Mouse (Mus musculus) Muller cell, postnatal 12 days (primary cell): ENCODE measurements around the gene Sgsm3.

ENCODE experiments used
- DNase-seq: peaks from one replicate; pipeline ENCODE4 v3.0.0-alpha.2; 2015; ENCODE audit errors: inconsistent ontology term

Sgsm3 gene

GRCm38 (mm10) chr15:81026901-81027300, 49.3 kb downstream of the Sgsm3 start:
- no peak for DNase-seq

GRCm38 (mm10) chr15:81027378-81028173, 50.0 kb downstream of the Sgsm3 start:
- peak; percentile 87 for DNase-seq

- DNase-seq = no peak
Measured at GRCm38 (mm10) chr15:81030891-81031425, 53.4 kb downstream of the Sgsm3 start.

GRCm38 (mm10) chr15:81031611-81032010, 54.0 kb downstream of the Sgsm3 start:
- no peak for DNase-seq

GRCm38 (mm10) chr15:81032941-81033629, 55.5 kb downstream of the Sgsm3 start:
- DNase-seq = peak; percentile 91

- DNase-seq = no peak
Measured at GRCm38 (mm10) chr15:81034119-81034518, 56.6 kb downstream of the Sgsm3 start.

GRCm38 (mm10) chr15:81035417-81036162, 58.0 kb downstream of the Sgsm3 start:
- no peak for DNase-seq

- DNase-seq = no peak
Measured at GRCm38 (mm10) chr15:81038419-81038818, 60.9 kb downstream of the Sgsm3 start.

GRCm38 (mm10) chr15:81041767-81042166, 64.2 kb downstream of the Sgsm3 start:
- no peak for DNase-seq

GRCm38 (mm10) chr15:81042276-81042931, 64.8 kb downstream of the Sgsm3 start:
- DNase-seq = no peak

- no peak for DNase-seq
Measured at GRCm38 (mm10) chr15:81044446-81044845, 66.9 kb downstream of the Sgsm3 start.

GRCm38 (mm10) chr15:81045336-81045735, 67.8 kb downstream of the Sgsm3 start:
- DNase-seq = no peak

GRCm38 (mm10) chr15:81046061-81046460, 68.5 kb downstream of the Sgsm3 start:
- DNase-seq = no peak

GRCm38 (mm10) chr15:81047497-81047896, 69.9 kb downstream of the Sgsm3 start:
- no peak for DNase-seq

- DNase-seq = no peak
Measured at GRCm38 (mm10) chr15:81049401-81050053, 72.0 kb downstream of the Sgsm3 start.

GRCm38 (mm10) chr15:81050488-81050887, 72.9 kb downstream of the Sgsm3 start:
- no peak for DNase-seq

- DNase-seq = no peak
Measured at GRCm38 (mm10) chr15:81052491-81052890, 74.9 kb downstream of the Sgsm3 start.

- DNase-seq = no peak
Measured at GRCm38 (mm10) chr15:81055488-81055887, 77.9 kb downstream of the Sgsm3 start.

GRCm38 (mm10) chr15:81057736-81058135, 80.2 kb downstream of the Sgsm3 start:
- no peak for DNase-seq

GRCm38 (mm10) chr15:81060975-81061374, 83.4 kb downstream of the Sgsm3 start:
- no peak for DNase-seq
